Mouse (Mus musculus) liver, postnatal 0 days (tissue): Measurements from ENCODE around the gene Cic. TPM values are rescaled to one million over a fixed set of nuclear protein-coding genes. Genes with fewer than 3 reads are reported as not detected.
"Not testable (repeated sequence)": the region's sequence is repeated elsewhere in the genome, so short reads cannot be mapped to it uniquely, and the experiment has no call there.

Experiments
- ATAC-seq: fragments of 200-750 bp; cut with Nextera tagmentation; 2 replicates; pipeline ENCODE4 v1.8.0; 2017; ENCODE audit warnings: mild to moderate bottlenecking, moderate library complexity
- DNase-seq: peaks from one replicate; pipeline ENCODE4 v3.0.0-alpha.2; 2016
- H3K27ac ChIP-seq: fragments of 300-500 bp; sonication (generic); 2 replicates; pipeline ENCODE4 v1.5.1; 2014; ENCODE audit warnings: antibody characterized with exemption, moderate library complexity, mild to moderate bottlenecking, low read depth
- H3K27me3 ChIP-seq: fragments of 300-500 bp; sonication (generic); 2 replicates; pipeline ENCODE4 v1.6.1; 2014; ENCODE audit warnings: low read length, control low read depth, mixed read lengths; ENCODE audit not compliant: insufficient read depth
- H3K36me3 ChIP-seq: fragments of 300-500 bp; sonication (generic); replicated peaks from 2 replicates; pipeline ENCODE4 v1.6.1; 2014; ENCODE audit warnings: mild to moderate bottlenecking, control low read depth, low read length, moderate library complexity, mixed read lengths; ENCODE audit not compliant: insufficient read depth
- H3K4me1 ChIP-seq: fragments of 300-500 bp; sonication (generic); 2 replicates; pipeline ENCODE4 v1.6.1; 2014; ENCODE audit warnings: antibody characterized with exemption, mild to moderate bottlenecking, control low read depth; ENCODE audit not compliant: insufficient read depth
- H3K4me2 ChIP-seq: fragments of 300-500 bp; sonication (generic); 2 replicates; pipeline ENCODE4 v1.6.1; 2014; ENCODE audit warnings: low read depth, mild to moderate bottlenecking, low read length, moderate library complexity, mixed read lengths
- H3K4me3 ChIP-seq: fragments of 300-500 bp; sonication (generic); 2 replicates; pipeline ENCODE4 v1.5.1; 2014; ENCODE audit warnings: low read depth, low read length
- H3K9ac ChIP-seq: fragments of 300-500 bp; sonication (generic); replicated peaks from 2 replicates; pipeline ENCODE4 v1.6.1; 2014; ENCODE audit warnings: mild to moderate bottlenecking, moderate library complexity
- H3K9me3 ChIP-seq: fragments of 300-500 bp; sonication (generic); 2 replicates; pipeline ENCODE4 v1.6.1; 2016; ENCODE audit warnings: mild to moderate bottlenecking, control low read depth, low read length, mixed read lengths
- CTCF ChIP-seq: sonication (generic); IDR thresholded peaks from 2 replicates; pipeline ENCODE4 v1.5.1; 2016; ENCODE audit warnings: antibody characterized with exemption, low read depth
- EP300 ChIP-seq: IDR thresholded peaks from 2 replicates; pipeline ENCODE4 v1.6.1; 2016; ENCODE audit warnings: antibody characterized with exemption, low read depth, mild to moderate bottlenecking
- WGBS: fragments of 180-500 bp; shearing (Covaris S2); extraction: QIAGEN DNeasy Blood & Tissue Kit; methylation state at CpG from one replicate; pipeline ENCODE4 v1.1.7; 2014; ENCODE audit not compliant: insufficient replicate concordance; 5-methylcytosine and 5-hydroxymethylcytosine counted together
- polyA plus RNA-seq: library from polyadenylated mRNA; unstranded; fragments of >200 nt; fragmentation: Nextera tagmentation; extraction: Ambion mirVana; gene quantifications from 2 replicates; pipeline ENCODE4 v1.2.1, GENCODE M21; 2015

Cic gene
- polyA plus RNA-seq, 1 experiment from 2014 or later: 8.9 TPM

GRCm38 (mm10) chr7:25251071-25251791 is 16.3 kb upstream of the Cic start:
- Histone ChIP-seq H3K4me1 (peaks cover 40% of the 10 kb centered on the region), H3K27me3 (no peaks in the 10 kb centered on the region), H3K4me3 (peak overlapping the region; percentile 74), H3K9me3 (no peaks in the 10 kb centered on the region), H3K27ac (peak overlapping the region; percentile 77), H3K9ac (peak overlapping the region; percentile 91), H3K36me3 (no peaks in the 10 kb centered on the region), H3K4me2 (peak overlapping the region; percentile 88)
- 8% methylated on average over 22 of the region's 22 CpGs for WGBS
- TF ChIP-seq EP300 (no peak), CTCF (no peak)
- DNase-seq (peak; percentile 52), ATAC-seq (no peak)

GRCm38 (mm10) chr7:25251822-25252221 is 15.7 kb upstream of the Cic start:
- Histone ChIP-seq H3K4me2 (peak overlapping the region; percentile 88), H3K4me3 (peak overlapping the region; percentile 74; the same call in 1 of the 2 replicates), H3K9ac (no peak overlapping the region), H3K4me1 (peaks cover 36% of the 10 kb centered on the region), H3K27me3 (no peaks in the 10 kb centered on the region), H3K9me3 (no peaks in the 10 kb centered on the region), H3K36me3 (no peaks in the 10 kb centered on the region), H3K27ac (peak overlapping the region; percentile 77)
- DNase-seq (no peak), ATAC-seq (no peak)
- TF ChIP-seq CTCF (no peak), EP300 (no peak)
- WGBS: 42% methylated on average over 8 of the region's 8 CpGs

- Histone ChIP-seq H3K4me1 (peaks cover 17% of the 10 kb centered on the region), H3K36me3 (no peaks in the 10 kb centered on the region), H3K9me3 (no peaks in the 10 kb centered on the region), H3K4me2 (no peak overlapping the region), H3K27me3 (no peaks in the 10 kb centered on the region), H3K4me3 (no peak overlapping the region), H3K27ac (no peak overlapping the region), H3K9ac (no peak overlapping the region)
- 74% methylated on average over 1 of the region's 1 CpGs for WGBS
- no peak for TF ChIP-seq EP300
- TF ChIP-seq CTCF: no peak
- DNase-seq: no peak
- no peak for ATAC-seq
Measured at GRCm38 (mm10) chr7:25261896-25262295, 5.6 kb upstream of the Cic start.

GRCm38 (mm10) chr7:25263968-25264870 is 3.3 kb upstream of the Cic start:
- TF ChIP-seq EP300 (no peak), CTCF (no peak)
- Histone ChIP-seq H3K9ac (peak overlapping the region; percentile 16; the same call in 1 of the 2 replicates), H3K27ac (peak overlapping the region; percentile 76), H3K9me3 (no peaks in the 10 kb centered on the region), H3K27me3 (no peaks in the 10 kb centered on the region), H3K4me2 (0 out of 2 replicates have a peak overlapping the region, but pooled peaks have one; percentile 9), H3K4me1 (peaks cover 26% of the 10 kb centered on the region), H3K36me3 (no peaks in the 10 kb centered on the region), H3K4me3 (no peak overlapping the region)
- 52% methylated on average over 17 of the region's 17 CpGs for WGBS
- ATAC-seq (no peak), DNase-seq (peak; percentile 30)

- H3K36me3 ChIP-seq, H3K27ac ChIP-seq, H3K9ac ChIP-seq, H3K27me3 ChIP-seq, H3K4me3 ChIP-seq, DNase-seq, H3K4me2 ChIP-seq, H3K9me3 ChIP-seq, ATAC-seq: not testable (repeated sequence)
- H3K4me1 ChIP-seq: peaks cover 37% of the 10 kb centered on the region
- 69% methylated on average over 5 of the region's 5 CpGs for WGBS
Measured at GRCm38 (mm10) chr7:25265743-25266142, 1.8 kb upstream of the Cic start.

- Histone ChIP-seq H3K4me2 (peak overlapping the region; percentile 81), H3K27ac (no peak overlapping the region), H3K4me1 (peaks cover 37% of the 10 kb centered on the region)
Measured at GRCm38 (mm10) chr7:25266180-25266962, 1.1 kb upstream of the Cic start.

More at GRCm38 (mm10) chr7:25266180-25266962, 1.1 kb upstream of the Cic start:
- Histone ChIP-seq H3K4me3 (no peak overlapping the region), H3K9me3 (no peaks in the 10 kb centered on the region), H3K9ac (peak overlapping the region; percentile 81; the same call in 1 of the 2 replicates), H3K27me3 (no peaks in the 10 kb centered on the region), H3K36me3 (peaks cover 3% of the 10 kb centered on the region; the same call in 1 of the 2 replicates)
- no peak for DNase-seq
- ATAC-seq: no peak
- TF ChIP-seq EP300 (no peak), CTCF (no peak)
- 73% methylated on average over 8 of the region's 8 CpGs for WGBS
